Mouse (Mus musculus) cerebellum, postnatal 25 days (tissue): ENCODE data around the gene Ninl.

ENCODE experiments used
- DNase-seq, 2 experiments: peaks; one replicate each; pipeline ENCODE4 v3.0.0; 2021; ENCODE audit warnings: mixed read lengths in 2 of 2

Gene Ninl

GRCm38 (mm10) chr2:150997618-150998017 is 41.6 kb downstream of the Ninl start:
- no peak for DNase-seq

- DNase-seq: no peak
Observed at GRCm38 (mm10) chr2:150995324-150995723, 43.9 kb downstream of the Ninl start.

GRCm38 (mm10) chr2:150991050-150991449 is 48.1 kb downstream of the Ninl start:
- DNase-seq: no peak

- no peak for DNase-seq
Observed at GRCm38 (mm10) chr2:150990506-150990905, 48.7 kb downstream of the Ninl start.

- DNase-seq: no peak
Observed at GRCm38 (mm10) chr2:150985359-150985758, 53.8 kb downstream of the Ninl start.

- no peak for DNase-seq
Observed at GRCm38 (mm10) chr2:150982051-150982450, 57.1 kb downstream of the Ninl start.

- no peak for DNase-seq
Observed at GRCm38 (mm10) chr2:150981524-150981923, 57.7 kb downstream of the Ninl start.

- DNase-seq: no peak
Observed at GRCm38 (mm10) chr2:150979861-150980620, 59.1 kb downstream of the Ninl start.

- no peak for DNase-seq
Observed at GRCm38 (mm10) chr2:150978791-150979190, 60.4 kb downstream of the Ninl start.

- no peak for DNase-seq
Observed at GRCm38 (mm10) chr2:150977676-150978075, 61.5 kb downstream of the Ninl start.

GRCm38 (mm10) chr2:150976871-150977270 is 62.3 kb downstream of the Ninl start:
- DNase-seq: no peak

GRCm38 (mm10) chr2:150973401-150974115 is 65.6 kb downstream of the Ninl start:
- no peak for DNase-seq

- DNase-seq: no peak
Observed at GRCm38 (mm10) chr2:150972681-150973080, 66.5 kb downstream of the Ninl start.

GRCm38 (mm10) chr2:150971856-150972255 is 67.3 kb downstream of the Ninl start:
- DNase-seq: no peak

GRCm38 (mm10) chr2:150969231-150969630 is 70.0 kb downstream of the Ninl start:
- DNase-seq: no peak

- no peak for DNase-seq
Observed at GRCm38 (mm10) chr2:150967491-150967890, 71.7 kb downstream of the Ninl start.

- DNase-seq: no peak
Observed at GRCm38 (mm10) chr2:150965951-150966350, 73.2 kb downstream of the Ninl start.

GRCm38 (mm10) chr2:150964641-150965040 is 74.5 kb downstream of the Ninl start:
- no peak for DNase-seq

GRCm38 (mm10) chr2:150963246-150963645 is 75.9 kb downstream of the Ninl start:
- no peak for DNase-seq

GRCm38 (mm10) chr2:150959521-150959920 is 79.7 kb downstream of the Ninl start:
- DNase-seq: no peak

GRCm38 (mm10) chr2:150955859-150956258 is 83.3 kb downstream of the Ninl start:
- no peak for DNase-seq

- no peak for DNase-seq
Observed at GRCm38 (mm10) chr2:150951201-150951600, 88.0 kb downstream of the Ninl start.

- DNase-seq: no peak
Observed at GRCm38 (mm10) chr2:150950056-150950455, 89.1 kb downstream of the Ninl start.

- DNase-seq: no peak
Observed at GRCm38 (mm10) chr2:150949652-150950051, 89.5 kb downstream of the Ninl start.
